Mouse (Mus musculus) left cerebral cortex, adult 11 months (tissue): ENCODE measurements around the gene Sesn3.
"Not testable (repeated sequence)": the region's sequence is repeated elsewhere in the genome, so short reads cannot be mapped to it uniquely, and the experiment has no call there.

Source experiments
- DNase-seq: peaks from one replicate; pipeline ENCODE4 v3.0.0; 2022; ENCODE audit warnings: low spot score

Gene Sesn3

GRCm38 (mm10) chr9:14280696-14281095 lies 5.8 kb downstream of the Sesn3 start:
- DNase-seq, result no peak

- no peak for DNase-seq
These were observed 10.2 kb downstream of the Sesn3 start for GRCm38 (mm10) chr9:14285036-14285435.

GRCm38 (mm10) chr9:14287234-14287633 lies 12.4 kb downstream of the Sesn3 start:
- DNase-seq, result no peak

GRCm38 (mm10) chr9:14288500-14288899 lies 13.6 kb downstream of the Sesn3 start:
- no peak for DNase-seq

- DNase-seq, result no peak
These were observed 19.0 kb downstream of the Sesn3 start for GRCm38 (mm10) chr9:14293866-14294265.

GRCm38 (mm10) chr9:14295680-14296440 lies 21.0 kb downstream of the Sesn3 start:
- no peak for DNase-seq

GRCm38 (mm10) chr9:14297204-14297603 lies 22.3 kb downstream of the Sesn3 start:
- DNase-seq, result no peak

- no peak for DNase-seq
These were observed 25.0 kb downstream of the Sesn3 start for GRCm38 (mm10) chr9:14299819-14300218.

- no peak for DNase-seq
These were observed 25.9 kb downstream of the Sesn3 start for GRCm38 (mm10) chr9:14300795-14301194.

- DNase-seq, result no peak
These were observed 29.5 kb downstream of the Sesn3 start for GRCm38 (mm10) chr9:14304262-14304968.

GRCm38 (mm10) chr9:14307341-14307740 lies 32.5 kb downstream of the Sesn3 start:
- no peak for DNase-seq

- DNase-seq, result no peak
These were observed 39.1 kb downstream of the Sesn3 start for GRCm38 (mm10) chr9:14313968-14314367.

- no peak for DNase-seq
These were observed 39.6 kb downstream of the Sesn3 start for GRCm38 (mm10) chr9:14314477-14314876.

- DNase-seq, result no peak
These were observed 41.8 kb downstream of the Sesn3 start for GRCm38 (mm10) chr9:14316618-14317017.

- DNase-seq, result no peak
These were observed 61.0 kb downstream of the Sesn3 start for GRCm38 (mm10) chr9:14335829-14336228.

GRCm38 (mm10) chr9:14336901-14337300 lies 62.0 kb downstream of the Sesn3 start:
- peak; percentile 11 for DNase-seq

GRCm38 (mm10) chr9:14338701-14339100 lies 63.8 kb downstream of the Sesn3 start:
- no peak for DNase-seq

GRCm38 (mm10) chr9:14342041-14342668 lies 67.3 kb downstream of the Sesn3 start:
- DNase-seq, result peak; percentile 48

GRCm38 (mm10) chr9:14345866-14346265 lies 71.0 kb downstream of the Sesn3 start:
- not testable (repeated sequence) for DNase-seq

- DNase-seq, result no peak
These were observed 73.5 kb downstream of the Sesn3 start for GRCm38 (mm10) chr9:14348416-14348815.

- DNase-seq, result no peak
These were observed 74.5 kb downstream of the Sesn3 start for GRCm38 (mm10) chr9:14349380-14349779.

GRCm38 (mm10) chr9:14350787-14351186 lies 75.9 kb downstream of the Sesn3 start:
- DNase-seq, result no peak

GRCm38 (mm10) chr9:14352337-14352736 lies 77.5 kb downstream of the Sesn3 start:
- DNase-seq, result no peak
